Comparison of ENCODE assay signal across 14 mouse cellular contexts in the genomic region with DNA sequence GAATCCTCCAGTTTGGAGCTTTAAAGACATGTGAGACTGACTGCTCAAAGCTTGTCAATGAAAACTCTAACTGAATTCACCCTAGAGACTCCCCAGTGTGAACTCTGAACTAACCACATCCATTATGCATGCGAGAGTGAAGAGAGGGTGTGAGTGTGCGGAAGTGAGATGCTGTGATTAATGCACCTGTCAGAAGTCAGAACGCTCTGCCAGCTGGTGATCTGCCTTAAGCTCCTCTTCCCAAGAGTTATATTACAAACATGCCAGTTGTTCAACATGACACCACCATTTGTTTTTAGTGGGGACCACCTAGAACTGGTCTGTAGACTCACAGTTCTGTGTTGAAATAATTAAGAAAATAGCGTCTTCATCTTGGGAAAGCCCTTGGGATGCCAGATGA.
DNase-seq lines count a peak whose midpoint lies in the region; ATAC-seq lines count a peak whose summit lies in the region.
"Had no signal": no experiment of that assay in that cellular context is flagged by ENCODE, and none has a peak within 500 bp of the region (broad histone marks: within the 10 kb centered on the region; RNA-seq: fewer than 3 reads in every experiment).

No protein-coding gene starts in this region.

- DNase-seq in midbrain, embryonic 14.5 days, result peak; percentile 42
- peak; percentile 71 for DNase-seq in embryo, embryonic 10.5 days (ENCODE audit: low spot score)
- DNase-seq in hindbrain, embryonic 14.5 days (ENCODE audit: low spot score), result peak; percentile 31
- DNase-seq in retina, postnatal 1 day, result peak; percentile 17
- DNase-seq in left cerebral cortex, postnatal 4 days, result no peak
- DNase-seq in spleen, postnatal 14 days (ENCODE audit: low spot score in 2 of 2), result no peak
- DNase-seq: cerebellum, adult 9-10 months; heart, adult 18-20 months; spleen, adult 18-20 months had no signal

- no peak overlapping the region for H3K4me2 ChIP-seq in midbrain, embryonic 14.5 days (ENCODE audit: low read length)
- no peak overlapping the region for H3K4me2 ChIP-seq in midbrain, embryonic 16.5 days (ENCODE audit: low read length)
- H3K4me2 ChIP-seq in hindbrain, embryonic 14.5 days (replicated peaks), result no peak overlapping the region
- H3K4me2 ChIP-seq: intestine, embryonic 15.5 days; liver, embryonic 12.5 days had no signal

- ATAC-seq in midbrain, embryonic 14.5 days (ENCODE audit: low FRiP score, low TSS enrichment), result no peak
- ATAC-seq in midbrain, embryonic 16.5 days, result no peak
- no peak for ATAC-seq in hindbrain, embryonic 14.5 days (ENCODE audit: low FRiP score)
- ATAC-seq: intestine, embryonic 15.5 days; liver, embryonic 12.5 days; lung, postnatal 0 days had no signal

- H3K4me3 ChIP-seq in midbrain, embryonic 14.5 days (replicated peaks; ENCODE audit: low read depth, low read length), result no peak overlapping the region
- no peak overlapping the region for H3K4me3 ChIP-seq in midbrain, embryonic 16.5 days (ENCODE audit: low read depth, low read length)
- no peak overlapping the region for H3K4me3 ChIP-seq in hindbrain, embryonic 14.5 days (replicated peaks; ENCODE audit: low read length)
- H3K4me3 ChIP-seq: intestine, embryonic 15.5 days; left cerebral cortex, adult 2 months; liver, embryonic 12.5 days had no signal

- H3K36me3 ChIP-seq in midbrain, embryonic 14.5 days (ENCODE audit: control insufficient read depth, insufficient read depth, low read length), result no peaks in the 10 kb centered on the region
- no peaks in the 10 kb centered on the region for H3K36me3 ChIP-seq in midbrain, embryonic 16.5 days (ENCODE audit: control insufficient read depth, insufficient read depth, low read length)
- H3K36me3 ChIP-seq in hindbrain, embryonic 14.5 days (replicated peaks; ENCODE audit: control insufficient read depth, insufficient read depth), result no peaks in the 10 kb centered on the region
- H3K36me3 ChIP-seq: intestine, embryonic 15.5 days; liver, embryonic 12.5 days had no signal

- H3K9ac ChIP-seq in midbrain, embryonic 14.5 days (replicated peaks; ENCODE audit: low read length), result no peak overlapping the region
- H3K9ac ChIP-seq in midbrain, embryonic 16.5 days (ENCODE audit: low read depth, low read length), result no peak overlapping the region
- H3K9ac ChIP-seq in hindbrain, embryonic 14.5 days, result no peak overlapping the region
- H3K9ac ChIP-seq: intestine, embryonic 15.5 days; liver, embryonic 12.5 days had no signal

- H3K27me3 ChIP-seq in midbrain, embryonic 14.5 days (ENCODE audit: control insufficient read depth, insufficient read depth, low read length), result no peaks in the 10 kb centered on the region
- H3K27me3 ChIP-seq in midbrain, embryonic 16.5 days (ENCODE audit: control insufficient read depth, insufficient read depth, low read depth, low read length), result no peaks in the 10 kb centered on the region
- no peaks in the 10 kb centered on the region for H3K27me3 ChIP-seq in hindbrain, embryonic 14.5 days (ENCODE audit: control insufficient read depth, insufficient read depth, low read length)
- H3K27me3 ChIP-seq: intestine, embryonic 15.5 days; liver, embryonic 12.5 days had no signal

- H3K9me3 ChIP-seq in midbrain, embryonic 14.5 days (ENCODE audit: control insufficient read depth, low read length), result no peaks in the 10 kb centered on the region
- H3K9me3 ChIP-seq in midbrain, embryonic 16.5 days (replicated peaks; ENCODE audit: control insufficient read depth, low read length, poor library complexity, severe bottlenecking), result no peaks in the 10 kb centered on the region
- H3K9me3 ChIP-seq in hindbrain, embryonic 14.5 days (ENCODE audit: control insufficient read depth, low read length), result no peaks in the 10 kb centered on the region
- H3K9me3 ChIP-seq: intestine, embryonic 15.5 days; liver, embryonic 12.5 days had no signal

- intact Hi-C loops in left cerebral cortex, postnatal 4 days (cut with DNase I), result no loop called here

- WGBS in midbrain, embryonic 14.5 days, result 17% methylated on average over 4 of the region's 4 CpGs
- WGBS in midbrain, embryonic 16.5 days, result 27% methylated on average over 4 of the region's 4 CpGs
- WGBS in hindbrain, embryonic 14.5 days, result 12% methylated on average over 4 of the region's 4 CpGs

- no peak overlapping the region for H3K27ac ChIP-seq in midbrain, embryonic 14.5 days (replicated peaks; ENCODE audit: low read depth, low read length)
- H3K27ac ChIP-seq in midbrain, embryonic 16.5 days (ENCODE audit: low read length), result no peak overlapping the region
- H3K27ac ChIP-seq in hindbrain, embryonic 14.5 days, result no peak overlapping the region
- H3K27ac ChIP-seq: intestine, embryonic 15.5 days; left cerebral cortex, adult 2 months; liver, embryonic 12.5 days had no signal

- H3K4me1 ChIP-seq in midbrain, embryonic 14.5 days (ENCODE audit: control insufficient read depth, insufficient read depth, low read length), result peaks cover 3% of the 10 kb centered on the region; the same call in 1 of the 2 replicates
- peaks cover 13% of the 10 kb centered on the region; the same call in 1 of the 2 replicates for H3K4me1 ChIP-seq in midbrain, embryonic 16.5 days (ENCODE audit: control insufficient read depth, insufficient read depth, low read length)
- peaks cover 9% of the 10 kb centered on the region; the same call in 1 of the 2 replicates for H3K4me1 ChIP-seq in hindbrain, embryonic 14.5 days (replicated peaks; ENCODE audit: control insufficient read depth, insufficient read depth, low read length)
- H3K4me1 ChIP-seq: intestine, embryonic 15.5 days; liver, embryonic 12.5 days had no signal

Comparison
In these comparisons a context has a peak if more than half of its experiments do, and no peak if none do; other contexts are left out.
1. DNase-seq: peak in midbrain, embryonic 14.5 days (single experiment), embryo, embryonic 10.5 days (single experiment), hindbrain, embryonic 14.5 days (single experiment) and retina, postnatal 1 day (single experiment); none in left cerebral cortex, postnatal 4 days (single experiment) and spleen, postnatal 14 days (0 of 2).